Mouse (Mus musculus): ENCODE measurements around the gene Mgat5.

GRCm38 (mm10) chr1:127422565-127422964 is 217.8 kb downstream of the Mgat5 start:
- TF ChIP-seq ZC3H11A (IDR thresholded peaks at IDR 0.05; ENCODE audit: borderline replicate concordance, low read depth, low read length) (no peak), ZNF384 (IDR thresholded peaks at IDR 0.05; ENCODE audit: low read depth, low read length) (no peak)
